Mouse (Mus musculus): ENCODE data around the gene Vdr.
A peak's percentile ranks its signal among the peaks of the same experiment; 100 is the strongest.

The Vdr gene

GRCm38 (mm10) chr15:97847866-97848265 lies 62.6 kb downstream of the Vdr start:
- DNase-seq (ENCODE audit: low read depth, low spot score): no peak

DNA sequence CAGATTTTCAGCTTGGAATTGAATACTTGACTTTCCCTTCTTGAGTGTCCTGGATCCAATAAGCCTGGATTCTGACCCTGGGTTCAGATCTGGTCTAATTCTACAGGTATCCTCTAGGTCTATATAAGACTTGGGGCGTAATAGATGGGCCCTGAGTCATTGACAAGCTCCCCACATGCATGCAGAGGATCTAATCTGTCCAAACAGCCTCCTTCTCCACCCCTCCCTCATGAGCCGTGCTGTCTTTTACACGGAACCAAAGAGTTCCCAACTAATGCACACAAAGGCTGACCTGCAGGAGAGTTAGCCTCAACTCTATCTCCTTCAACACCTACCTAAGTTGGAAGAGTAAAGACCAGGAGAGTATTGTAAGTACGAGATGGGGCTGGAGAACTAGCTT lies 63.1 kb downstream of the Vdr start:
- DNase-seq (ENCODE audit: low read depth, low spot score): no peak

DNA sequence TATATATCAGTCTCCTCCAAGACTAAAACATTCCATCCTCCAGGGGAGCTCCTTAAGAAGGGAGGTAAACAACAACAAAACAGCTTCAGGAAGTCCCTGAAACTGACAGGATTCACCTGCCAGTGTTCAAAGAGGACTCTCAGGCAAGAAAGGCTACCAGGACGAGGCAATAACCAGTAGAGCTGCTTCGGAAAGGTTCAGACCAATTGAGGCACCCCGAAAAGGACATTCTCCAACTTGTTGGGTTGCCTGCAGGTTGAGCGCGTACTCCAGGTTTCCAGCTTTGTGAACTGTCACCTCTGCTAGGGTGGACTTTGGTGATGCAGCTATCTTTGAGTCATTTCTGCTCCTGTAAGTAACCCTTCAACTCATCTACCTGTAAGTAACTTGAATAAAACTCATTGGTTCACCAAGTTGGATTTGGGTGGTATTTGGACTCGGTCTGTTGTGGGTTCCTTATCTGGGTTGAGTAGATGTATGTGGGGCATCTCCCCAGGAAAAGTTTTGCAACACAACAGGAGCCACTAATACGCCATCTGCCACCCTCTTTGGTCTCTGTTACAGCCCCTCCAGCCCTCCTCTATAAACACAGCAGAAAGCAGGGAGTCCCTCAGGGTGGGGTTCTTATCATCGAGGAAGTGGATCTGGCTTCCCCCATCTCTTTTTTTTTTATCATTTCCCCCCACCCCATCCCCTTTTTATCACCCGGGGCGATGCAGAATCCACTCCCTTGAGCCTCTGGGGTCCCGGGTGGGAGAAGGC lies 64.1 kb downstream of the Vdr start:
- DNase-seq (ENCODE audit: low read depth, low spot score): no peak

DNA sequence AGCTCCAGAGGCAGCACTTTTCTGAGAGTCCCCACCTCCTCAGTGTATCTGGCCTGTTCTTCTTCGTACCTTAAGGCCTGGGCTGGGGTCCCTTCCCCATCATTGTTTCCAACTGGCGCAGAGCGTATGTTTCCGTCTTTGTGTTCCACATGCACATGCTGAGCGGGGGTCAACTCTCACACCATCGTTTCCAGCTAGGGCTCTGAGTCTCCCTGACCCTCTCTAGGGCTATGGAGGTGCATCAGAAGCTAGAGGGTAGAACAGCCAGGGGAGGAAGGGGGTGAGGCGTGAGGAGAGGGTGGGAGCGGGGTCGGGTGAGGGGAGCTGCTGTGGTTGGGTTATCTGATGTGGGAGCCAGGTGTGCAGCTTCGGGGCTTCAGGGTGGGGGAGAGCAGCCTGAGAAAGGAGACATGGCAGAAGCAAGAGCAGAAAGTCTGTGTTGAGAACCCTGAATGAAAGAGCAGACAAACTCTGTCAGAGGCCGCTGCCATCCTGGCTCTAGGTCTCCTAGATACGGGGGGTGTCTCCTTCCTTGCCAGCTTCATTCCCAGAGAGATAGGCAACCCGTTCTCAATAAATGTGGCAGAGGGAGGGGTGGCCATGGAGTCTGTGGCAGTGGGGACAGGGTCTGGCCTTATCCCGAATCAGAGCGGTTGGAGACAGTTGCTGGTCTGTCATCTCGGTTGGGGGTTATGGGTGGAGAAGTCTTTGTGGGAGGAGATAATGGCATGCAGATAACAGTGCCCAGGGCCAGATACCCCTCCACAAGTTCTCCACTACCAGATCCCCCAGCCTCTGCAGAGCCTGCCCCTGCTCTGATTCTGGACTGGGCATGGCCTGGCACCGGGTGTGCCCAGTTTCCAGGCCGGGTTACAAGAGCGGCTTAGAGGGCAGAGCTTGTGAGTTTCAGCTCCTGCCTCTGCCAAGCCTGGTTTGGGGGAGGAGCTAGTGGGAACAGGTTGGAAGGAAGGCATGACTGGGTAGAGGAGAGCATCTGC lies 66.1 kb downstream of the Vdr start, which contains the start of gene Hdac7:
Gene Hdac7 (minus strand): TSS at position 466 of the 998 bp plus-strand sequence.
- DNase-seq (ENCODE audit: low read depth, low spot score): no peak

- peak; percentile 61 for DNase-seq (ENCODE audit: low read depth, low spot score)
Measured at GRCm38 (mm10) chr15:97843247-97843651, 67.2 kb downstream of the Vdr start.

DNA sequence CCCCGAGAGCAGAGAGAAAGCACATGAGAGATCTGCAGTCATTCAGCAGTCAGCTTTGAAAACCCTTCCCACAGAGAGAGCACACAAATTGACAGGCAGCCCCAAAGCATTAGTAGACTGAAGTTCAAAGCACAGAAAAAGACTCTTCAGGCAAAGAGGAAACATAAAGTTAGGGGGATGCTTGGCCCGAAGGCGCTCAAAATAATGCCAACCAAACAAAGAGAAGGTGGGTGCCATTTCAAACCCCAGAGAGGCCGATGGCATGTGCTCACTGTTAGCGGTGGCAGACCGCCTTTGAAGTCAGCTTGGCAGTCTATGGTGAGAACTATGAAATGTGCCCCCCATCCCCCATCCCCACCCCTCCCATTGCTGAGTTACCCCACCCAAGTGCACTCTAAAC lies 68.4 kb downstream of the Vdr start:
- DNase-seq (ENCODE audit: low read depth, low spot score): peak; percentile 51

DNA sequence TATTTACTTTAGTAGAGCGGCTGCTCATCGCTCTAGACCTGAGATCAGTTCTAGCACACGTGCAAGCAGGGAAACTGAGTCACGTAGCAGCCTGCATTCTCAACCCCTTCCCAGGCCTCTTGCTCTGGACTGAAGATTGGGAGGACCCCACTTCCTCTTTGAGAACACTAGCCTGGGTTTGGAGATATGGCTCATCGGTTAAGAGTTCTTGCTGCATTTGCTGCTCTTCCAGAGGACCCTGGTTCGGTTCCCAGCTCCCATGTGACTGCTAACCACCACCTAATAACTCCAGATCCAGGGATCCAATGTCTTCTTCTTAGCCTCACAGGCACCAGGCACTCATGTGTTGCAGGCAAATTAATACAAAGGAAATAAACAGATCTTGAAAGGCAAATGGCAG lies 69.0 kb downstream of the Vdr start:
- DNase-seq (ENCODE audit: low read depth, low spot score): no peak

- DNase-seq (ENCODE audit: low read depth, low spot score): no peak
Measured at GRCm38 (mm10) chr15:97840781-97841180, 69.6 kb downstream of the Vdr start.

DNA sequence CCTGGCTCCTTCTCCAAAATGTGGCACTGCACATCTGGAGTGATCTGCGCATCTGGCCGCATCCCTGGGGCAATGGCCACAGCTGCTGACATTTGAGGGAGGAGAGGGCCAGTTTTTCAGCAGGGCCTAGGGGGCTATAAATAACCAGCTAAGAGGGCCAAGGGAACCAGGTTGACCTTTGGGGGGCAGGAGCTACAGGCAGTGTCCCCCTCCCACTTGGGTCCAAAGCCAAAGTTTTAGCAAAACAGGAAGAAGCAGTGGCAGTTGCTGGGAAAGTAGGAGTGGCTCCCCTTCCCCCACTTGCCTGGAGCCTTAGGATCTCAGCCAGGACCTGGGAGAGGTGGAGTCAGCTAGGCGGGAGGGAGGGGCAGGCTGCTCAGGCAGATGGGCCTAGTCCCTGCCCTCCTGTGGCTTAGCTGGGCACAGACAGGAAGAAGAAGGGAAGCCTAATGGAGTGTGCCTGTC lies 70.4 kb downstream of the Vdr start:
- no peak for DNase-seq (ENCODE audit: low read depth, low spot score)

- no peak for DNase-seq (ENCODE audit: low read depth, low spot score)
Measured at GRCm38 (mm10) chr15:97839473-97839872, 71.0 kb downstream of the Vdr start.

GRCm38 (mm10) chr15:97839012-97839411 lies 71.4 kb downstream of the Vdr start:
- no peak for DNase-seq (ENCODE audit: low read depth, low spot score)

- DNase-seq (ENCODE audit: low read depth, low spot score): no peak
Measured at GRCm38 (mm10) chr15:97838395-97838794, 72.0 kb downstream of the Vdr start.

GRCm38 (mm10) chr15:97837491-97838061 lies 72.9 kb downstream of the Vdr start:
- peak; percentile 47 for DNase-seq (ENCODE audit: low read depth, low spot score)

- peak; percentile 71 for DNase-seq (ENCODE audit: low read depth, low spot score)
Measured at GRCm38 (mm10) chr15:97836894-97837247, 73.6 kb downstream of the Vdr start.

DNA sequence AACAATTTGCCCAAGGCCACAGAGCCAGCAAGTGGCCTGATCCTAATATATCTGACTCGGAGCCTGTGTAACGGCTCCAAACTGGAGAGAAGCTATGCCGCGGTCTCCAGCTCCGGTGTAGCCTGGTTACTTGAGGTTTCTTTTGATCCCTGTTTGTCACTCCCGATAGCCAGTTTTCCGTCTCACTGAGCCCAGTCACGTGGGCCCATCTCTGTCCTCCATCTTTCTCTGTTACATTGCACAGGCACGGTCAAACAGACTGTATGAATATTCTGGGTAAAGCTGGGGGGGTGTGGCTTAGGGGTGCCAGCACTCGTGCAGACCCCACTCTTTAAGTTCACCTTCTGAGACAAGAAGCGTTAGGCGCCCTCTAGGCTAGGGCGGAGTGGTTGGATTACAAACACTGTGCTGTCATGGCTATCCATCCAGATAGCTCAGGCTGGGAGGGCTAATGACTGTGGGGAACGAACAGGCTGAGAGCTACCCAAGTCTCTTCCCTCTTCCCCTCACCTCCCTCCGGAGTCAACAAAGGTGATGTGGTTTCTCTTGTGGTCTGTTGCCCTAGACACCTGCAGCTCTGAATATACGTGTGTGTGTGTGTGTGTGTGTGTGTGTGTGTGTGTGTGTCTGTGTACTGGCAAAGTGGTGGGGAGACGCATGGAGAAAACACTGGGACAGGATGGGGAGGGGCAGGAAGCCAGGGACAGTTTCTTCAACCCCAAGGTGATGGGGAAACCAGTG lies 74.1 kb downstream of the Vdr start:
- DNase-seq (ENCODE audit: low read depth, low spot score): peak; percentile 85

- no peak for DNase-seq (ENCODE audit: low read depth, low spot score)
Measured at GRCm38 (mm10) chr15:97832764-97833479, 77.5 kb downstream of the Vdr start.

DNA sequence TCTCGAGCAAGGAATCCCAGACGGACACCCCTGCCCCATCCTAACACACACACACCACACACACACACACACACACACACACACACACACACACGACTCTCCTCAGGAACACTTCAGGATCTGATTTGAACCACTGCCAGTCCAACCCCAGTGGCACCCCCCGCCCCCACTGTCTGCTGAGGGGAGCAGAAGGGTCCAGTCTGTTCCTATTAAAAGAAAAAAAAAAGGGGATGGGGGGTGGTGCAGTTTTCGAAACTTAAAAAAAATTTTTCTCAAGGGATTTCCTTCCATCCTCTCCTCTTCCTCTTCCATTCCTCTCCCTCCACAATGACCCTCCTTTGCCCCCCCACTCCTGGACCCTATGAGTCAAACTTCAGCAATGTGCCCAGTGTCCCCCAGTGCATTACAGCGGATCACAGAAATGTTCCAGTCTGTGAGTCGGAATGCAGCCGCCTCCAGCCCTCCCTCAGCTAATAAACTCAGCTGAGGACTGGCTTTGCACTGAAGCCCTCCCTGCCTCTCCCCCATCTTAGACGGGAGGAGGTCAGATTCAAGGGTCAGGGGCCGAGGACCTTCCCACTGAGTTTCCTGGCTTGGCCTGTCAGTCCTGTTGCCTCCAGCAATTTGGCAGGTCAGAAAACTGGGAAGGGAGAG lies 78.3 kb downstream of the Vdr start:
- no peak for DNase-seq (ENCODE audit: low read depth, low spot score)

DNA sequence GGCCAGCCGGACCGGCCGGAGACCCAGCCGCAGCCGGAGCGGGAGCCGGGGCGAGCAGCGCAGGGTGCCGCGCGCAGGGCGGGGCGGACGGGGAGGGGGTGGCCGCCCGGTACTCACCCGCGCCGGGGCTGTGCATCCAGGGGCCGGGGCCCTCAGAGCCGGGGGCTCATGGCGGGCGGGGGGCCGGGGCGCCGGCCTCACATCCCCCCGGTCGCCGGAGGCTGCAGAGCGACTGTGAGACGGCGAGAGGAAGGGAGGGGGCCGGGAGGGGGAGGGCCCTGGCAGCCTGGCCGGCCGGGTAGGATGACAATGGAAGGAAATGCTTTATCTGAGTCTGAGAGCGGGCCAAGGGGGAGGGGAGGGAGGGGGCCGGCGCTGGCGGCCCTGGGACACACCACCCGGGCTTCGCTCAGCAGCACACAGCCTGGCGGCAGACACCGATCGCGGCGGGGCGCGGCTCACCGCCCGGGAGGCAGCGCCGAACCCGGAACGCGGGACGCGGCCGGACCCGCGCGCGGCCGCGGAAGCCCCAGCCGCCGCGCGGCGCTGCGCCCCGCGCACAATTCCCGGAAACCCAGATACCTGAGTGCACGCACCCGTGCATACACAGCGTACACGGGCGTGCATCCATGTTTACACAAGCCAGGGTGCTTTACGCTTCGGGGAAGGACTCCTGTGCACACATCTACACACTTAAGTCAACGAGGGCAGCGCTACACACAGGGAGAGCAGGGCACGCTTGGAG lies 79.0 kb downstream of the Vdr start:
- peak; percentile 86 for DNase-seq (ENCODE audit: low read depth, low spot score)

GRCm38 (mm10) chr15:97830788-97831241 lies 79.6 kb downstream of the Vdr start:
- DNase-seq (ENCODE audit: low read depth, low spot score): peak; percentile 42
